Mouse (Mus musculus) lung, embryonic 16.5 days (tissue): ENCODE data around the gene Asdurf. TPM values are rescaled to one million over a fixed set of nuclear protein-coding genes. Genes with fewer than 3 reads are reported as not detected.

Experiments used
- polyA plus RNA-seq: library from polyadenylated mRNA; unstranded; fragments of >200 nt; fragmentation: Nextera tagmentation; extraction: Ambion mirVana; gene quantifications from 2 replicates; pipeline ENCODE4 v1.2.1, GENCODE M21; 2015

The Asdurf gene
- polyA plus RNA-seq, 1 experiment from 2014 or later, result 3.1 TPM

Other genes starting within 250 kb of the Asdurf start
- not detected in 2 replicates for gene 1700019A02Rik, start 165.0 kb downstream of the Asdurf start, polyA plus RNA-seq
- 15.6 and 15.9 TPM in 2 replicates for gene Pms1, start 55.6 kb downstream of the Asdurf start, polyA plus RNA-seq
- 37.8 and 38.4 TPM in 2 replicates for gene Ormdl1, start 55.5 kb downstream of the Asdurf start, polyA plus RNA-seq
- gene Gm28778, start 55.5 kb downstream of the Asdurf start, polyA plus RNA-seq, result not detected in 2 replicates
- 21.4 and 22.4 TPM in 2 replicates for gene Osgepl1, start 39.0 kb downstream of the Asdurf start, polyA plus RNA-seq
- 0.87 and 1.1 TPM in 2 replicates for gene Gm28551, start within 50 bp of the Asdurf start, polyA plus RNA-seq
- 59.8 and 60.2 TPM in 2 replicates for gene Asnsd1, start 133 bp upstream of the Asdurf start, polyA plus RNA-seq